Mouse (Mus musculus) embryo, embryonic 9.5 days (tissue): ENCODE measurements around the gene Tsga13.
A peak's percentile ranks its signal among the peaks of the same experiment; 100 is the strongest.

Source experiments
- DNase-seq: peaks from one replicate; pipeline ENCODE4 v3.0.0-alpha.2; 2017; ENCODE audit errors: extremely low spot score

The Tsga13 gene

GRCm38 (mm10) chr6:30915473-30915872 is at the start of gene Tsga13:
TSS of gene Tsga13 (minus strand) at chr6:30915573.
- no peak for DNase-seq

GRCm38 (mm10) chr6:30958736-30959540 is 43.6 kb upstream of the Tsga13 start, which contains the start of gene Klf14:
TSS of gene Klf14 (minus strand) at chr6:30959078.
- DNase-seq, result peak; percentile 78

GRCm38 (mm10) chr6:30957784-30958735 is 42.7 kb upstream of the Tsga13 start:
- peak; percentile 33 for DNase-seq

- no peak for DNase-seq
Measured at GRCm38 (mm10) chr6:30939264-30939663, 23.9 kb upstream of the Tsga13 start.

- peak; percentile 25 for DNase-seq
Measured at GRCm38 (mm10) chr6:30922821-30923220, 7.4 kb upstream of the Tsga13 start.

GRCm38 (mm10) chr6:30921826-30922225 is 6.5 kb upstream of the Tsga13 start:
- no peak for DNase-seq

- DNase-seq, result no peak
Measured at GRCm38 (mm10) chr6:30920834-30921675, 5.7 kb upstream of the Tsga13 start.

- no peak for DNase-seq
Measured at GRCm38 (mm10) chr6:30907970-30908369, 7.4 kb downstream of the Tsga13 start.

GRCm38 (mm10) chr6:30904911-30905310 is 10.5 kb downstream of the Tsga13 start:
- no peak for DNase-seq

- no peak for DNase-seq
Measured at GRCm38 (mm10) chr6:30904033-30904432, 11.3 kb downstream of the Tsga13 start.

GRCm38 (mm10) chr6:30897520-30897919 is 17.9 kb downstream of the Tsga13 start:
- no peak for DNase-seq

GRCm38 (mm10) chr6:30896986-30897327 is 18.4 kb downstream of the Tsga13 start:
- no peak for DNase-seq

- peak; percentile 96 for DNase-seq
Measured at GRCm38 (mm10) chr6:30896195-30896985, 19.0 kb downstream of the Tsga13 start, which contains the start of gene Copg2. TSS of gene Copg2 (minus strand) at chr6:30896794.

GRCm38 (mm10) chr6:30895819-30896194 is 19.6 kb downstream of the Tsga13 start:
- no peak for DNase-seq

GRCm38 (mm10) chr6:30893081-30893480 is 22.3 kb downstream of the Tsga13 start:
- DNase-seq, result no peak

GRCm38 (mm10) chr6:30891761-30892160 is 23.6 kb downstream of the Tsga13 start:
- no peak for DNase-seq

- no peak for DNase-seq
Measured at GRCm38 (mm10) chr6:30884856-30885255, 30.5 kb downstream of the Tsga13 start.

GRCm38 (mm10) chr6:30883491-30883890 is 31.9 kb downstream of the Tsga13 start:
- DNase-seq, result no peak

- DNase-seq, result no peak
Measured at GRCm38 (mm10) chr6:30876661-30877060, 38.7 kb downstream of the Tsga13 start.

GRCm38 (mm10) chr6:30866501-30866900 is 48.9 kb downstream of the Tsga13 start:
- no peak for DNase-seq
